Mouse (Mus musculus): ENCODE measurements around the gene Itga4.

DNA sequence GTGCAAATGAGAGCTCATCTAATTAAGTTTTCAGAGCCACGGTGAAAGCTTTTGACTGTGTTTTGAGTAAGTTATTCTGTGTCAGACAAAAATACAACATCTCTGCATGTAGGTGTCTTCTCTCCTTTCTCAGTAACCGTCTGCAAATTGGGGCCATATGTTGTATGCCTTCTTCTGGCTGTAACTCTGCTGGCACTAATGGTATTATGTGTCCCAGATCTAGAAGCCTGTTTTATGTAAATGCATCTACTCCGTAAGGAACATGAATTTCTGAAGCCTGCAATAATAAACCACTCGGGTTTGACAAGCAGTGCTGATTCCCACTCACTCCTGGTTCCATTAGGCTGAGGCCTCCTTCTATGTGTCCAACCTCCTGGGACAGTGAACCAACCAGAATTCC, 52.3 kb downstream of the Itga4 start:
- TF ChIP-seq POLR2A (IDR thresholded peaks at IDR 0.05; ENCODE audit: borderline replicate concordance, extremely low read depth, low read depth, low read length), result no peak
- TF ChIP-seq CTCF (IDR thresholded peaks at IDR 0.05; ENCODE audit: insufficient read depth, low read length), result no peak

All from lung, adult 2 months (tissue).